Mouse (Mus musculus) myocyte (in vitro differentiated cells): ENCODE data around the gene Adamts2. TPM values are rescaled to one million over a fixed set of nuclear protein-coding genes. Genes with fewer than 3 reads are reported as not detected.

ENCODE experiments used
- H3K27me3 ChIP-seq: one replicate; pipeline ENCODE4 v1.6.1; 2011; ENCODE audit not compliant: control insufficient read depth, insufficient read depth, insufficient read length
- H3K36me3 ChIP-seq: one replicate; pipeline ENCODE4 v1.6.1; 2011; ENCODE audit not compliant: control insufficient read depth, insufficient read depth
- H3K4me2 ChIP-seq: one replicate; pipeline ENCODE4 v1.6.1; 2011; ENCODE audit warnings: low read depth, control low read depth
- H3K4me3 ChIP-seq: one replicate; pipeline ENCODE4 v1.5.1; 2011; ENCODE audit warnings: mild to moderate bottlenecking, control low read depth, moderate library complexity
- H3K79me2 ChIP-seq: one replicate; pipeline ENCODE4 v1.6.1; 2011; ENCODE audit not compliant: control insufficient read depth, insufficient read depth
- H3ac ChIP-seq: one replicate; pipeline ENCODE4 v1.6.1; 2011; ENCODE audit not compliant: control insufficient read depth, insufficient read length
- CEBPB ChIP-seq: IDR thresholded peaks from 2 replicates; pipeline ENCODE4 v1.6.1; 2011; ENCODE audit warnings: mild to moderate bottlenecking, moderate library complexity; ENCODE audit not compliant: poor library complexity, insufficient read depth, severe bottlenecking
- E2F4 ChIP-seq: IDR thresholded peaks from one replicate; pipeline ENCODE4 v1.6.1; 2011; ENCODE audit warnings: mild to moderate bottlenecking, control low read depth, moderate library complexity; ENCODE audit not compliant: insufficient read depth
- MAX ChIP-seq: IDR thresholded peaks from one replicate; pipeline ENCODE4 v1.6.1; 2011; ENCODE audit warnings: low read depth, mild to moderate bottlenecking, control low read depth
- MYOD1 ChIP-seq, 3 experiments: IDR thresholded peaks; one replicate each; pipeline ENCODE4 v1.6.1; 2011; ENCODE audit warnings: control low read depth in 2 of 3, low read depth in 2 of 3, mild to moderate bottlenecking in 2 of 3, moderate library complexity in 1 of 3; ENCODE audit not compliant: insufficient read length in 2 of 3, control insufficient read depth in 1 of 3
- MYOG ChIP-seq, 3 experiments: IDR thresholded peaks; one replicate each; pipeline ENCODE4 v1.6.1; 2011; ENCODE audit warnings: control low read depth in 2 of 3, low read depth in 2 of 3, mild to moderate bottlenecking in 2 of 3; ENCODE audit not compliant: insufficient read length in 2 of 3, control insufficient read depth in 1 of 3, insufficient read depth in 1 of 3
- POLR2A ChIP-seq: IDR thresholded peaks from one replicate; pipeline ENCODE4 v1.6.1; 2011; ENCODE audit warnings: low read depth, mild to moderate bottlenecking, control low read depth, moderate library complexity; ENCODE audit not compliant: insufficient read length
- POLR2AphosphoS2 ChIP-seq: IDR thresholded peaks from one replicate; pipeline ENCODE4 v1.6.1; 2011; ENCODE audit warnings: low read depth, control low read depth; ENCODE audit not compliant: insufficient read length
- REST ChIP-seq: IDR thresholded peaks from one replicate; pipeline ENCODE4 v1.6.1; 2011; ENCODE audit warnings: mild to moderate bottlenecking, control low read depth, moderate library complexity; ENCODE audit not compliant: insufficient read depth, insufficient read length
- SRF ChIP-seq: IDR thresholded peaks from one replicate; pipeline ENCODE4 v1.6.1; 2011; ENCODE audit warnings: low read depth; ENCODE audit not compliant: control insufficient read depth, insufficient read length
- TCF12 ChIP-seq: IDR thresholded peaks from one replicate; pipeline ENCODE4 v1.6.1; 2011; ENCODE audit warnings: mild to moderate bottlenecking, control low read depth; ENCODE audit not compliant: poor library complexity, insufficient read depth, severe bottlenecking
- TCF3 ChIP-seq: IDR thresholded peaks from one replicate; pipeline ENCODE4 v1.6.1; 2011; ENCODE audit warnings: low read depth, control low read depth; ENCODE audit not compliant: insufficient read length
- USF1 ChIP-seq: IDR thresholded peaks from one replicate; pipeline ENCODE4 v1.6.1; 2011; ENCODE audit warnings: low read depth, mild to moderate bottlenecking, control low read depth, moderate library complexity
- polyA plus RNA-seq: library from polyadenylated mRNA; unstranded; fragments of >200 nt; fragmentation: generic; extraction: Trizol; gene quantifications from one replicate; pipeline ENCODE4 v1.2.1, GENCODE M21; 2012; ENCODE audit warnings: missing spikeins

The Adamts2 gene
- polyA plus RNA-seq, 1 experiment = 24.9 TPM

DNA sequence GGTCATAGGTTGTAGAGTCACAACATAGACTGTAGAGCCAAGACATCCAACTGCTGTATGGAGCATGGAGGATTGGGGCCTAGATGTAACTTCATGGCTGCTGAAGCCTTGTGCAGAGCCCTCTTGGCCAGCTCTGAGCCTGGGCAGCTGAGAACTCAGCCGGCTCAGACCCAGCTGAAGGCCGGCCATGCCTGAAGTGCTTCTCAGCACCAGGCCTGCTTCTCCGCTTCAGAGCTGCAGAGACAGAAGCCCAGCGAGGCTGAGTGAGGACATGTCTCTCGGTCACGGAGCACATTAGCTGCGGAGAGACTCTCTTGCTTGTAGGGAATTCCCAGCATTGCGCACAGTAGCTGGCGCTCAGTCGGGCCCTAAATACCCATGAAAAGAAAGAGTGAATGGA lies 76.8 kb downstream of the Adamts2 start:
- no peaks in the 10 kb centered on the region for H3K36me3 ChIP-seq

DNA sequence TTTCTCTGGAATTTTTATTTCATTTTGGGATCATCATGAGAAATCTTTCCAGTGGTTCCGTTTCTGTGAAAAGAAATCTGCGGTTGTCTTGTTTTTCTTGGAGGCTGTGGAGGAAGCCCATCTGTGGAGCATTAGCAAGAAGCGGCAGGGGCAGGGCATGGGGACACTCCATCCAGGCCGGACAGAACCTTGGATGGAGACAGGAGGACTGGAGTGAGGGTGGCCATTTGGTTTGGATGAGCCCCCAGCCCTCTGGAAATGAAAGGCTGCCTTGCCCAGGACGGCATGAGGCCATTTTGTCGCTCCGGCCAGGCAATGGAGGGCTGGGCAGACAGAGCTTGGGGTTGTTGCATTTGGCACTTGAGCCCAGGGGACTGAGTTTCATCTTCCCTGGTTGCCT lies 80.1 kb downstream of the Adamts2 start:
- Histone ChIP-seq H3K27me3 (no peaks in the 10 kb centered on the region), H3K4me2 (no peak overlapping the region), H3K79me2 (no peaks in the 10 kb centered on the region), H3ac (no peak overlapping the region), H3K36me3 (no peaks in the 10 kb centered on the region), H3K4me3 (no peak overlapping the region)
- no peak for TF ChIP-seq E2F4
- TF ChIP-seq POLR2A = no peak
- no peak for TF ChIP-seq CEBPB
- TF ChIP-seq MYOG (IDR thresholded peaks at IDR 0.05; ENCODE audit: control insufficient read depth in 1 of 3, insufficient read depth in 1 of 3, insufficient read length in 2 of 3, low read depth in 2 of 3) = no peak
- no peak for TF ChIP-seq REST
- no peak for TF ChIP-seq MAX
- no peak for TF ChIP-seq SRF
- TF ChIP-seq POLR2AphosphoS2 = no peak
- no peak for TF ChIP-seq TCF3
- TF ChIP-seq TCF12 = no peak
- no peak for TF ChIP-seq USF1
- TF ChIP-seq MYOD1 (IDR thresholded peaks at IDR 0.05; ENCODE audit: control insufficient read depth in 1 of 3, insufficient read length in 2 of 3, low read depth in 2 of 3) = no peak

More for the DNA sequence above, 76.8 kb downstream of the Adamts2 start:
- H3K4me3 ChIP-seq = no peak overlapping the region
- H3K27me3 ChIP-seq = no peaks in the 10 kb centered on the region
- no peak overlapping the region for H3ac ChIP-seq
- no peaks in the 10 kb centered on the region for H3K79me2 ChIP-seq
- no peak overlapping the region for H3K4me2 ChIP-seq
- TF ChIP-seq MYOG (IDR thresholded peaks at IDR 0.05; ENCODE audit: control insufficient read depth in 1 of 3, insufficient read depth in 1 of 3, insufficient read length in 2 of 3, low read depth in 2 of 3) = no peak
- TF ChIP-seq MYOD1 (IDR thresholded peaks at IDR 0.05; ENCODE audit: control insufficient read depth in 1 of 3, insufficient read length in 2 of 3, low read depth in 2 of 3) = no peak
- no peak for TF ChIP-seq POLR2AphosphoS2
- TF ChIP-seq REST = no peak
- TF ChIP-seq E2F4 = no peak

- no peak for TF ChIP-seq SRF
- no peak for TF ChIP-seq TCF3
- TF ChIP-seq E2F4 = no peak
- TF ChIP-seq MAX = no peak
- TF ChIP-seq TCF12 = no peak
- TF ChIP-seq MYOG (IDR thresholded peaks at IDR 0.05; ENCODE audit: control insufficient read depth in 1 of 3, insufficient read depth in 1 of 3, insufficient read length in 2 of 3, low read depth in 2 of 3) = no peak
- no peak for TF ChIP-seq REST
- TF ChIP-seq POLR2AphosphoS2 = no peak
- no peak for TF ChIP-seq CEBPB
- no peak for TF ChIP-seq POLR2A
- TF ChIP-seq MYOD1 (IDR thresholded peaks at IDR 0.05; ENCODE audit: control insufficient read depth in 1 of 3, insufficient read length in 2 of 3, low read depth in 2 of 3) = no peak
- TF ChIP-seq USF1 = no peak
Observed at GRCm38 (mm10) chr11:50683821-50684220, 81.9 kb downstream of the Adamts2 start.

GRCm38 (mm10) chr11:50688584-50688983 lies 86.7 kb downstream of the Adamts2 start:
- H3K27me3 ChIP-seq = no peaks in the 10 kb centered on the region
- H3ac ChIP-seq = no peak overlapping the region
- H3K4me3 ChIP-seq = no peak overlapping the region
- H3K36me3 ChIP-seq = no peaks in the 10 kb centered on the region
- TF ChIP-seq E2F4 (no peak), POLR2AphosphoS2 (no peak), TCF12 (no peak), POLR2A (no peak), TCF3 (no peak), MAX (no peak), MYOD1 (IDR thresholded peaks at IDR 0.05; ENCODE audit: control insufficient read depth in 1 of 3, insufficient read length in 2 of 3, low read depth in 2 of 3) (no peak), REST (no peak), SRF (no peak), USF1 (no peak), MYOG (IDR thresholded peaks at IDR 0.05; ENCODE audit: control insufficient read depth in 1 of 3, insufficient read depth in 1 of 3, insufficient read length in 2 of 3, low read depth in 2 of 3) (no peak), CEBPB (no peak)
- no peak overlapping the region for H3K4me2 ChIP-seq
- no peaks in the 10 kb centered on the region for H3K79me2 ChIP-seq

More at GRCm38 (mm10) chr11:50683821-50684220, 81.9 kb downstream of the Adamts2 start:
- Histone ChIP-seq H3K36me3 (no peaks in the 10 kb centered on the region), H3K4me3 (no peak overlapping the region), H3K27me3 (no peaks in the 10 kb centered on the region), H3K79me2 (no peaks in the 10 kb centered on the region), H3ac (no peak overlapping the region), H3K4me2 (peak overlapping the region; percentile 20)

DNA sequence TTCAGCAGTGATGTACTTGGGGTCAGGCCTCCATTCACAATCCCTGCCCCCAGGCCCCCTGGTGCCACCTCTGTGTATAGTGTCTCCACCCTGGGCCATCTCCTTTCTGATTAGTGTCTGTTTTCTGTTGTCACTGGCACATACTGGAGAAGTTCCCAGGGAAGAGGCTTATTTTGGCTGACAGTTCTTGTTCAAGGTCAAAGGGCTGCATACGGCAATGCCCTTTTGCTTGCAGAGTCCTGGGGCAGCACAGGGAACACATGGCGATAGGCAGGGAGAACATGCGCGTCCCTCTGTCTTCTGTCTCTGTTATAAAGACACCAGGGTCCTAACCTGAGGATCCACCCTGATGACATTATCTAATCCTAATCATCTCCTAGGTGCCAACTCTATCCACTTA lies 87.8 kb downstream of the Adamts2 start:
- TF ChIP-seq MYOG (IDR thresholded peaks at IDR 0.05; ENCODE audit: control insufficient read depth in 1 of 3, insufficient read depth in 1 of 3, insufficient read length in 2 of 3, low read depth in 2 of 3) (no peak), POLR2AphosphoS2 (no peak), SRF (no peak), MYOD1 (IDR thresholded peaks at IDR 0.05; ENCODE audit: control insufficient read depth in 1 of 3, insufficient read length in 2 of 3, low read depth in 2 of 3) (no peak), POLR2A (no peak), USF1 (no peak), TCF3 (no peak), TCF12 (no peak)
- no peaks in the 10 kb centered on the region for H3K79me2 ChIP-seq
- H3K4me2 ChIP-seq = no peak overlapping the region
- no peak overlapping the region for H3K4me3 ChIP-seq
- no peaks in the 10 kb centered on the region for H3K36me3 ChIP-seq
- no peak overlapping the region for H3ac ChIP-seq
- no peaks in the 10 kb centered on the region for H3K27me3 ChIP-seq
